Mouse (Mus musculus) lung, postnatal 0 days (tissue): ENCODE measurements around the gene Arl4c.

Experiments
- CTCF ChIP-seq: IDR thresholded peaks from 2 replicates; pipeline ENCODE4 v1.5.1; 2016; ENCODE audit warnings: antibody characterized with exemption, mild to moderate bottlenecking
- EP300 ChIP-seq: IDR thresholded peaks from 2 replicates; pipeline ENCODE4 v1.6.1; 2016; ENCODE audit warnings: antibody characterized with exemption, mild to moderate bottlenecking, control low read depth

GRCm38 (mm10) chr1:88658290-88658857, 43.6 kb downstream of the Arl4c start:
- TF ChIP-seq CTCF, result no peak
- TF ChIP-seq EP300, result no peak
